Mouse (Mus musculus) urinary bladder, postnatal 10 days (tissue): ENCODE data around the gene 2300002M23Rik.

Experiments used
- DNase-seq: peaks from one replicate; pipeline ENCODE4 v3.0.0; 2022; ENCODE audit warnings: low spot score

The 2300002M23Rik gene

DNA sequence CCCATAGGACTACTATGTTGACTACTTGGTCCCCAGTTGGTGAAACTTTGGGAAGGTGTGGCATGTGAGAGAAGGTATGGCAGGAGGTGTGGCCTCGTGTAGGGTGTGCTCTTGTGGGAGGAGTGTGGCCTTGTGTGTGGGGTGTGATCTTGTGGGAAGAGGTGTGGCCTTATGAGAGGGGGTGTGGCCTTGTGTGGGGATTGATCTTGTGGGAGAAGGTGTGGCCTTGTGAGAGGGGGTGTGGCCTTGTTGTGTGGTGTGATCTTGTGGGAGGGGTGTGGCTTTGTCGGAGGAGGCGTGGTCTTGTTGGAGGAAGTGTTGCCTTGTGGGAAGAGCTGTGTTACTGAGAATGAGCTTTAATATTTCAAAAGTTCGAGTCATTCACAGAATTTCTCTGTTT is 49.9 kb downstream of the 2300002M23Rik start:
- no peak for DNase-seq
